Mouse (Mus musculus) T-cell, adult 2 months (primary cell): ENCODE results near the gene Rhbdf2.
A peak's percentile ranks its signal among the peaks of the same experiment; 100 is the strongest.
"Not testable (repeated sequence)": the region's sequence is repeated elsewhere in the genome, so short reads cannot be mapped to it uniquely, and the experiment has no call there.

Experiments used
- DNase-seq: peaks from one replicate; pipeline ENCODE4 v3.0.0; 2022; ENCODE audit warnings: low spot score

Rhbdf2 gene

GRCm38 (mm10) chr11:116626299-116627071 lies at the start of gene Rhbdf2:
Rhbdf2 (minus strand) TSS chr11:116627019.
- DNase-seq: no peak

DNA sequence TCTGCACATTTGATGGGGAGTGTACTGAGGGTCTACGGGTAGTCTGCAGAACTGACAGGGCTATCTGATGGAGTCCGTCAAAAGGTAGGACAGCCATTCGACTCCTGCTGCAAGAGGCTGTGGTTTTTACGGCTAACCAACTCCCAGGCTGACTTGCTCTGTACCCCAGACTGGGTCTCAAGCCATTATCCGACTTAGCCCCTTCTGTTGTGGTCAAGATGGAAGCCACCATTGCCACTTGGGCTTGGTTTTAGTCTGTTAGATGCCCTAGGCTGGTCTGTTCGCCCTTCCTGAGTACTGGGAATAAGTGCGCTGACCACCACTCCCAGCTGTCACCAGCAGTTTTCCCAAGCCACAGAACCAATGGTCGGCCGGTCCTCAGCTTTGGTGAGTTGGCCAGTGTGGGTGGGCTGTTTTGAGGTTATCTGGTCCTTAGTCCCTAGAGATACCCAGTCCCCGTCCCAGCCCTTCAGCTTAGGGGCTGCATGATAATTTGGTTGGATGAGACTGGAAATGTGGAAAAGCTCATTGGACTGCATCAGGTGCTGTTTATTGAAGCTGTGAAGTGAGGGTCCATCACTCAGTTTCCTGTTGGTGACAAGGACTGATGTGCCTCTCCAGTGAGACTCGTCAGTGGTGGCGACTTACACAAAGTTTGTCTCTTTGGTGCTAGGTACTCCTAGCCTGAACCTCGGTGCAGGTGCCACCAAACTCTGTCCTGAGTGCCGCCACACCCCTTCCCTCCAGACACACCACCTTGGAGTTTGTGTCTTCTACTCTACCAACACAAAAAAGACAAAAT lies 49.6 kb upstream of the Rhbdf2 start:
- no peak for DNase-seq

DNA sequence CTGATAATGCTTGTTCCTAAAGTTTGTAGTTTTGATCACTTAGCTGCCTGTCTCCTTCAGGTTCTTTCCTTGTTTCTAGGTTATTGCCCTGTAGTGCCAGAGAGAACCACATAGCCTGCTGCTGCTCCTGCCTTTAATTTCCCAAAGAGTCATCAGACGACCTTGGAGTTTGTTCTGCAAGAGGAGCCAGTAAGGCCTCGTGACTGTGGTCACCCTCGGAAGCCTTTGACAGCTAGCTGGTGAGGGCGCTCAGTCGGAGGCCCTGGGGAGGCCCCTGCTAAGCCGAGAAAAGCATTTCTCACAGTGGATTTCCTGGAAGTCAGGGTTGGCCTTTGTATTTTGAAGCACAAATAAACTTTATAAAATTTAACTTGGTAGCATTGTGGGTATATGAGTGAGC lies 48.6 kb upstream of the Rhbdf2 start:
- DNase-seq: not testable (repeated sequence)

DNA sequence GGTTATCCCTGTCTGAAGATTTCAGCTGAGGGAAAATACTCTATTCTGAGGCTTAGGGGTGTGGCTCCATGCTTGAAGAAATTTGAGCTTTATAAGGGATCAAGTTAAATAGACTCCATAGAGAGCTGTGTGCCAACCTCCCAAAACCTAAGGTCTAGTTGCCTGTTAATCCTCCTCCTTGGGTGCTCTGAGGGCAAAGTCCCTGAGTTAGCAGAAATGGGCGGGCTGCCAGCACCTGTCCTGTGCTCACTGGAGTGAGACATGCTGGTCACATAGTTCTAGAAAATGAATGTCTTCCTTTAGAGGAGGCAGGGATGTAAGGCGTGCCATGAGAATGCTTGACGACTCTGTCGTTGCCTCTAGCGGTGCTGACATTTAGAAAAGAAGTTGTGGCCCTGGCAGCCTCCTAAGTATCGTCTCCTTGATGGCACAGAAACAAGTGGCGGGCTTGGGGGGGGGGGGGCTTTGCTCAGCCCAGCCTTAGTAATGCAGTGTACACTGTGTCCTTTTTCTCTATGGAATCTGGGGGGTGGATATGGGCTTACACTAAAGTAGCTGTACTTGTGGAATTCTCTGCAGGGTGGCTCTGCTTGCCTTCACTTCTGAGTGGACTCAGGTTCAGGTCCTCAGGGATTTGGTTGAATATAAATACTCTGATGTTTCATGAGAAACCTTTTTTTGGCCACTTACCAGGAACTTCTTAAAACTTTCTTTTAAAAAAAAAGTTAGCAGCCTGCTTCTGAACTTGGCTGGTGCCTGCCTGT lies 48.0 kb upstream of the Rhbdf2 start:
- no peak for DNase-seq

DNA sequence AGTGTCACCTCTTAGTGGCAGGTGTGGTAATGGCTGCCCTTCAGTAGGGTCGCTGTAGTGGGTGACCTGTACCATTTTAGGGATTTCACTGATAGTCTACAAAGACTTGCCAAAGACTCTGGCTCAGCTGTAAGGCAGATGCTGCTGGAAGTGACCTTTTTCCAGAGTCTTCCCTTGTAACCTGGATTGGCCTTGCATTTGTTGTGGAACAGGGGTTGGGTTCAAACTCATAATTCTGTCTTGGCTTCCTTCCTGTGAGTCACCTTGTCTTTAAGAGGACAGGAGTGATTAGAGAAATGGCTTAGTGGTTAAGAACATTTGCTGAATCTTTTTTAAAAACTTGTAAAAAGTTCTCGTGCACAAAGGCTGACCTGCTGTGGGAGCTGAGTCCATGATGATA lies 46.6 kb upstream of the Rhbdf2 start:
- DNase-seq: no peak

GRCm38 (mm10) chr11:116672595-116672994 lies 45.8 kb upstream of the Rhbdf2 start:
- no peak for DNase-seq

DNA sequence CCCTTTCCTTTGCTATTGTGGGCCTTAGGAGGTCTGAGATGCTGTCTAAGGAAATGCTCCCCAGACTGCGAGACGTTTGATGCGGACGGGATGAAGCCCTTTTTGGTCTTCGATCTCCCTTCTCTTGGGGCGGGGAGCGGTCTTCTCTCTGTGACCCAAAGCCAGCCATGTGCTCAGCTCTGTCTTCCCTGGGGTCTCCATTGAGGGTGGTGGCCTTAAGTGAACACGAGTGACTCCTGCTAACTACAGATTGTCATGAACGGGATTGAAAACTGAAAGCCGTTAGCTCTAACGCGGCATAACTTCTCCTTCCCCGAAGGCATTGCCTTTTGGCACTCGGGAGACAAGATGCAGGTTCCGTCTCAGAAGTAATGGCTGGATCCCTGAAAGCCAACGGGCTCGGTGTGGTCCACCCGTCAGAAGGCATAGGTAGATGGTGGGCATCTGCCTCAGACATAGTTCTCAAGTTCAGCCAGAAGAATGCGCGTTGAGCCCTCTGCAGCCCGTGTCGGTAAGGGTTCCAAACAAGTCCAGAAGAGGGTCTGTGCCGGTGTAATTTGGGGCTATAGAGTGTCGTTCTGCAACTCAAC lies 45.1 kb upstream of the Rhbdf2 start:
- DNase-seq: no peak

GRCm38 (mm10) chr11:116671112-116671844 lies 44.5 kb upstream of the Rhbdf2 start:
- DNase-seq: peak; percentile 97

DNA sequence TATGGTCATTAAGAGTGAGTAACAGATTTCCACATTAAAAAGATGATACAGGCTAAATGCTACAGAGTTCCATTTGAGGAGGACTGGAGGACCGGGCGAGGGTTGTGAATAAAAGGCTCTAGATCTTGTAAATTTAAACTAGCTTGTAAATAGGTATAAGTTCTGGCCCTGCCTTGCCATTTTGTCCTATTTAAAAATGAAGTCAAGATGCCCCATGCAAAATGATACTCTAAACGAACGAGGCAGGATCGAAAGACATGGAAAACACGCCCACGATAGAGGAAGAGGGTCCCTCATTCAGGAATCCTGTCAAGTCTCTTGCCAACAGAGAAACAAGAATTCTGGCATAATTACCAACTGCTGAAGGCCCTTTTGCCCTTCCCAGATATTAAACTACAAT lies 43.6 kb upstream of the Rhbdf2 start:
- DNase-seq: no peak

DNA sequence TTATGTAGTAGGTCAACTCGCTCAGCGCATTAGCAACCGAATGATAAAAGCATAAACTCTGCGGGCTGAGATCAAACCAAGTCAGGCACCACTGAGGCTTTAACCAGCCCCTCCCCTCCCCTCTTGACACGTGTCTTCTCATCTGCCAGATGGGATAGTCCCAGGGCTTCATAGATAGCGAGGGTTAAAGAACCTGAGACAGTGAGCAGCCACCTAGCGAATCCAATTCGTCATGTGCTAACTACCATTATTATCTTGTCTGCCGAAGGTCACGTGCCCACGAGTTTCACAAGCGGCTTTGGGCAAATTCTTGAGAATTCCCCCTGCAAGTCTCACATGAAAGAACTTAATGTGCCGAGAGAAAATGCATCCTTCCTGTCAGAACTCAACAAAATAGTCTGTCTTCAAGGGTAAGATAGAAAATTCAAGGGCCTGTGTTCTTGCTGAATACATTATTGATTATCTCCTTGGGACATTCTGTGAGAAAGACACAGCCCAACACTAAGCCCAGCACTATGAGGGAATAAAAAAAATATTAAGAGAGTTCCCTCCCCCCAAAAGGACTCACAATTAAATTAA lies 43.1 kb upstream of the Rhbdf2 start:
- DNase-seq: peak; percentile 36

DNA sequence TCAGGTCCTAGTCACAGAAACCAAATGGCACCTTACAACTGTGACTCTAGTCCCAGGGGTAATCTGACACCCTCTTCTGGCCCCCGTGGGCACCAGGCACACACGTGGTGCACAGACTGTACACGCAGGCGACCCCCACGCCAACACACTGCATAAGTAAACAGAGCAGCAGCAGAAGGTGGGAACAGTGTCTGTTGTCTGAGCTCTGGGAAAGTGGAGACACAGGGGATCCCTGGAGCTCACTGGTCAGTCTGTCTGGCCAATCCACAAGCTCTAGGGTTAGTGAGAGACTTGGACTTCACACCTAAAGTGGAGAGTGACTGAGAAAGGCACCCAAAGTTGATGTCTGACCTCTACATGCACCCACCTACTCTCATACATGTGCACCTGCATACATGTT lies 42.5 kb upstream of the Rhbdf2 start:
- no peak for DNase-seq

GRCm38 (mm10) chr11:116668839-116669238 lies 42.0 kb upstream of the Rhbdf2 start:
- DNase-seq: no peak

- DNase-seq: no peak
These were observed 41.6 kb upstream of the Rhbdf2 start for GRCm38 (mm10) chr11:116668381-116668825.

DNA sequence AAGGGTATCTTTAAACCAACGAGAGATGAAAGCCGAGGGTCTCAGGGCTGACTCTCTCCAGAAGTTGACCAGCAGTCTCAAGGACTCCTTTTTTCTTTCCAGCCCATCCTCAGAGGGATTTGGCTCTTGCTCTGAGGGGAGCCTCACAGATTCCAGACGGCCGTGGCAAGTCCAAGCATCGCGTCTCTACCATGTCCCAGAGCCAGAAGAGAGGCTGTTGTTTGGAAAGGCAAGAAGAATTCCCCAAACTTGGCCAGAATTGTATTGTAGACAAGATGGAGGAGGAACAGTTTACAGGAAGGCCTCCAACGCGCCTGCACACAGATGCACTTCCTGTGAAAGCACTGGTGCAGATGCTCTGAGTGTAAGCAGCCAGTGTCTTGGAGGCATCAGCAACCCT lies 41.1 kb upstream of the Rhbdf2 start:
- no peak for DNase-seq

- not testable (repeated sequence) for DNase-seq
These were observed 40.2 kb upstream of the Rhbdf2 start for GRCm38 (mm10) chr11:116667012-116667411.

GRCm38 (mm10) chr11:116666566-116666965 lies 39.7 kb upstream of the Rhbdf2 start:
- no peak for DNase-seq

DNA sequence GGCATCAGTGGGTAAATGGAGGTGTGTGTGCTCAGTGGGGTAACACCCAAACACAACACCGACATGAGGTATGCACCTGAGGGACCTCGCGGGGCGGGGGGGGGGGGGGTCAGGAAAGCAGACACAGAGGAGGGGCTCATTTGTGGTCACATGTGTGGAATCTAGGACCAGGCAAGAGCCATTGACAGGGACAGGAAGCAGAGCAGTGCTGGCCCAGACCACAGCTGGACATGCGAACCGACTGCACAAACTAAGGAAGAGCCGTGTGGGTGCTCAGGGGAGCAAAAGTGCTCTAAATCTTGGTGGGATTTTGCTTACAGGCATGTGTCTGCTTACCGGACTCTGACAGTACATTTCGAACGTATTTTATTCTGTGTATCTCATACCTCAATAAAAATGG lies 38.5 kb upstream of the Rhbdf2 start:
- no peak for DNase-seq

GRCm38 (mm10) chr11:116661948-116662377 lies 35.1 kb upstream of the Rhbdf2 start:
- DNase-seq: no peak

DNA sequence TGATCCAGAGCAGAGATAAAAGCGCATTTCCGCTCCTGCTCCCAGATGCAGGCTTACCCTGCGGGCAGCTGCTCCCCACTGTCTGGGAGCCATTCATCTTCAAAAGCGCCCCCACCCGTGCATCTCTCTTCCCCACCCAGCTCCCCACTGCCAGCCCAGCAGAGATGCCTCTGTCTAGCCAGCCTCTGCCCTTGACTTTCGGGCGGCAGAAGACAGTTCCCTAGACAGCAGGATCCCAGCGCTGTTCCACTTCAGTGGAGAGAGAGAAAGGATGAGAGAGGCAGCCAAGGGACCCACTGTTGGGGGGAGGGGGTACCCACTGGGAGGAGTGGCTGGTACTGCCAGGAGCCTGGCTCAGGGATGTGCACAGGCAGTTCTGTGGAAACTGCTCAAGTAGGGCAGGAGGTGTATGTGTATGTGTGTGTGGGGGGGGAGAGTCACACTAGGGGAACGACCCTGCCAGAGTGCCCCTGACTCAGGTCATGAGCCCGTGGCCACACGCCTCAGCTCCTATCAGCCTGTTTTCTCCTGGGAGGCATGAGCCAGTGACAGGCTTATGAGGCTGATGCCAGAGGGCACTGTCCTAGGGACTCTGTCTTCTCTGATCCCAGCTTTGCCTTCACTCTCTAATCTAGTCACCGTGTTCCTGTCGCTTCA lies 34.6 kb upstream of the Rhbdf2 start:
- no peak for DNase-seq

DNA sequence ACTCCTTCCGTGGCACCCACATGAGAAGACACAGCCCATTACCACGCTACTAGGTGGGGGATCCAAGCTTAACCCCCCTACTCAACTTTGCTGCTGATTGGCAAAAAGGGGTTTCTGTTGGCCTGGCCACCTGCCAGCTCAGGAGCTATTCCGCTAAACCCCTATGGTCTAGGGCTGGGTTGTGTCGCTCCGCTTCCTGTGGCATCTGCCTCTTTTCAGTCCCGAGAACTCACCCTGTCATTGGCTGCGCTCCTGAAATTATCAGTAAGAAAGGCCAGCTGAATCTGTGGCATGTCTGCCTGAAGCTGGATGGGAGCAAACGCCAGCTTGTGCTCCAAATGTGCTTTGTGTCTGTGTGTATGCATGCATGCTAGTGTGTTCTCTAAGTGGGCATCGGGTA lies 33.4 kb upstream of the Rhbdf2 start:
- no peak for DNase-seq
